9 mouse cellular contexts compared by ENCODE assay signal in genomic region chr15:77358320-77359040, GRCm38 (mm10). TPM values are rescaled to one million over a fixed set of nuclear protein-coding genes. Genes with fewer than 3 reads are reported as not detected.
DNase-seq lines count a peak whose midpoint lies in the region; ATAC-seq and TF ChIP-seq lines count a peak whose summit lies in the region.
"Had no signal": no experiment of that assay in that cellular context is flagged by ENCODE, and none has a peak within 500 bp of the region (broad histone marks: within the 10 kb centered on the region; RNA-seq: fewer than 3 reads in every experiment).

No protein-coding gene starts in this region.

- peak overlapping the region; percentile 59 for H3K4me3 ChIP-seq in ES-Bruce4 (ENCODE audit: low read depth, low read length)
- peak overlapping the region; percentile 34 for H3K4me3 ChIP-seq in forebrain, embryonic 15.5 days
- peak overlapping the region; percentile 53 for H3K4me3 ChIP-seq in layer of hippocampus, adult 2 months
- peak overlapping the region; percentile 55 for H3K4me3 ChIP-seq in lung, adult 2 months (replicated peaks; ENCODE audit: extremely low read depth, low read depth, low read length)
- peak overlapping the region; percentile 20 for H3K4me3 ChIP-seq in olfactory bulb, adult 2 months (ENCODE audit: insufficient read depth, low read depth, low read length)

- WGBS in forebrain, embryonic 15.5 days = 5% methylated on average over 29 of the region's 29 CpGs
- WGBS in lung, adult 2 months = 20% methylated on average over 29 of the region's 29 CpGs
- WGBS in olfactory bulb, adult 2 months = 13% methylated on average over 29 of the region's 29 CpGs

- H3K9me3 ChIP-seq in ES-Bruce4 (replicated peaks; ENCODE audit: control insufficient read depth, insufficient read depth, low read length, poor library complexity, severe bottlenecking) = no peaks in the 10 kb centered on the region
- H3K9me3 ChIP-seq in forebrain, embryonic 15.5 days = no peaks in the 10 kb centered on the region

- peak overlapping the region; percentile 27 for H3K9ac ChIP-seq in ES-Bruce4 (ENCODE audit: low read depth, poor library complexity, severe bottlenecking)
- peak overlapping the region; percentile 62 for H3K9ac ChIP-seq in forebrain, embryonic 15.5 days (replicated peaks)

- peak; percentile 99 for TF ChIP-seq CTCF in ES-Bruce4 (IDR thresholded peaks at IDR 0.05; ENCODE audit: low read depth, low read length)
- peak; percentile 98 for TF ChIP-seq CTCF in layer of hippocampus, adult 2 months (conservative IDR thresholded peaks at IDR 0.05)
- TF ChIP-seq CTCF in lung, adult 2 months (IDR thresholded peaks at IDR 0.05; ENCODE audit: insufficient read depth, low read length) = peak; percentile 98
- TF ChIP-seq CTCF in olfactory bulb, adult 2 months (IDR thresholded peaks at IDR 0.05; ENCODE audit: insufficient read depth, low read depth, low read length) = peak; percentile 90

- ATAC-seq in cerebellum, adult (ENCODE audit: insufficient number of reproducible peaks, low FRiP score, low TSS enrichment) = peak; percentile 72
- ATAC-seq in forebrain, embryonic 15.5 days (replicated peaks) = peak; percentile 76

- no peaks in the 10 kb centered on the region for H3K27me3 ChIP-seq in ES-Bruce4 (ENCODE audit: control insufficient read depth, insufficient read depth, low read length, poor library complexity, severe bottlenecking)
- H3K27me3 ChIP-seq in forebrain, embryonic 15.5 days = no peaks in the 10 kb centered on the region

- no peak for TF ChIP-seq POLR2A in ES-Bruce4 (IDR thresholded peaks at IDR 0.05; ENCODE audit: insufficient read depth, low read length)
- TF ChIP-seq POLR2A in lung, adult 2 months (IDR thresholded peaks at IDR 0.05; ENCODE audit: borderline replicate concordance, extremely low read depth, low read depth, low read length) = no peak
- no peak for TF ChIP-seq POLR2A in olfactory bulb, adult 2 months (IDR thresholded peaks at IDR 0.05; ENCODE audit: insufficient read depth, low read depth, low read length)

- peaks cover 16% of the 10 kb centered on the region for H3K4me1 ChIP-seq in ES-Bruce4 (ENCODE audit: control insufficient read depth, insufficient read depth, low read length)
- H3K4me1 ChIP-seq in forebrain, embryonic 15.5 days = peaks cover 52% of the 10 kb centered on the region
- H3K4me1 ChIP-seq in lung, adult 2 months (ENCODE audit: control insufficient read depth, insufficient read depth, low read length) = peaks cover 7% of the 10 kb centered on the region
- peaks cover 45% of the 10 kb centered on the region for H3K4me1 ChIP-seq in olfactory bulb, adult 2 months (ENCODE audit: control insufficient read depth, insufficient read depth, low read length)

- peak overlapping the region; percentile 88 for H3K27ac ChIP-seq in ES-Bruce4 (ENCODE audit: insufficient read depth, low read length)
- H3K27ac ChIP-seq in forebrain, embryonic 15.5 days (replicated peaks) = peak overlapping the region; percentile 64
- peak overlapping the region; percentile 89 for H3K27ac ChIP-seq in layer of hippocampus, adult 2 months
- no peak overlapping the region; the same call in 1 of the 2 replicates for H3K27ac ChIP-seq in olfactory bulb, adult 2 months (ENCODE audit: insufficient read depth, low read depth, low read length)
- H3K27ac ChIP-seq: macrophage had no signal

- H3K36me3 ChIP-seq in ES-Bruce4 (ENCODE audit: control insufficient read depth, insufficient read depth, low read length, poor library complexity, severe bottlenecking) = no peaks in the 10 kb centered on the region
- H3K36me3 ChIP-seq in forebrain, embryonic 15.5 days = no peaks in the 10 kb centered on the region

- peak overlapping the region; percentile 56 for H3K4me2 ChIP-seq in forebrain, embryonic 15.5 days (replicated peaks)

- DNase-seq in heart, postnatal 25 days (ENCODE audit: low spot score) = peak; percentile 79
- peak; percentile 80 to 88 for DNase-seq in layer of hippocampus, adult 2 months (ENCODE audit: low spot score in 2 of 2)
- DNase-seq in lung, adult 2 months = peak; percentile 83
- DNase-seq in thymus, adult 18-20 months = peak; percentile 23 to 37

- intact Hi-C loops in heart, postnatal 25 days (cut with DNase I) = loop anchor here (2.0 kb wide), 3 partner anchors 16 to 134 kb away; no protein-coding TSS in a partner anchor

- TF ChIP-seq EP300 in ES-Bruce4 (IDR thresholded peaks at IDR 0.05; ENCODE audit: insufficient read depth, low read depth, low read length) = peak; percentile 89

RNA-seq across cellular contexts. Expression of gene Apol7a, which starts 40.4 kb away (rescaled TPM):
- not detected in 2 replicates for polyA plus RNA-seq in ES-Bruce4 (2011; ENCODE audit: insufficient read depth, insufficient read length, low read depth, missing spikeins)
- polyA plus RNA-seq in forebrain, embryonic 15.5 days (2015; fragmentation: Nextera tagmentation; extraction: Ambion mirVana) = not detected in 2 replicates
- not detected for total RNA-seq in heart, postnatal 25 days (2021)
- not detected for total RNA-seq in layer of hippocampus, adult 2 months (2021)
- polyA plus RNA-seq in lung, adult 2 months (2012; rRNA removed) = 0.31 and 0.38 TPM in 2 replicates
- polyA plus RNA-seq in olfactory bulb, adult 2 months (2012; ENCODE audit: insufficient read depth, insufficient read length, low replicate concordance, missing spikeins) = not detected in 2 replicates
- polyA plus RNA-seq: macrophage had no signal

RNA-seq across cellular contexts. Expression of gene Rbfox2, which starts 51.7 kb away (rescaled TPM):
- 78.1 and 78.3 TPM in 2 replicates for polyA plus RNA-seq in ES-Bruce4 (2011; ENCODE audit: insufficient read depth, insufficient read length, low read depth, missing spikeins)
- 173 and 183 TPM in 2 replicates for polyA plus RNA-seq in forebrain, embryonic 15.5 days (2015; fragmentation: Nextera tagmentation; extraction: Ambion mirVana)
- total RNA-seq in heart, postnatal 25 days (2021) = 100 to 1,000 TPM; 111 to 117 TPM
- total RNA-seq in layer of hippocampus, adult 2 months (2021) = 100 to 1,000 TPM; 243 TPM
- 65.0 and 72.0 TPM in 2 replicates for polyA plus RNA-seq in lung, adult 2 months (2012; rRNA removed)
- 46.1 TPM in 1 of 2 replicates, not detected in the other for polyA plus RNA-seq in olfactory bulb, adult 2 months (2012; ENCODE audit: insufficient read depth, insufficient read length, low replicate concordance, missing spikeins)

RNA-seq across cellular contexts. Expression of gene Apol9a, which starts 52.5 kb away (rescaled TPM):
- polyA plus RNA-seq in ES-Bruce4 (2011; ENCODE audit: insufficient read depth, insufficient read length, low read depth, missing spikeins) = not detected in 2 replicates
- polyA plus RNA-seq in forebrain, embryonic 15.5 days (2015; fragmentation: Nextera tagmentation; extraction: Ambion mirVana) = 0.11 and 0.19 TPM in 2 replicates
- under 1 TPM in 1 of 2 experiments, not detected in 1; 0.28 TPM for total RNA-seq in heart, postnatal 25 days (2021)
- total RNA-seq in layer of hippocampus, adult 2 months (2021) = not detected
- 0.80 and 1.3 TPM in 2 replicates for polyA plus RNA-seq in lung, adult 2 months (2012; rRNA removed)
- polyA plus RNA-seq in olfactory bulb, adult 2 months (2012; ENCODE audit: insufficient read depth, insufficient read length, low replicate concordance, missing spikeins) = not detected in 2 replicates

Comparison
In these comparisons a context has a peak if more than half of its experiments do, and no peak if none do; other contexts are left out.
1. DNase-seq: peak in every context shown above with its lines; median percentile 84 in layer of hippocampus, adult 2 months; 83 in lung, adult 2 months; 79 in heart, postnatal 25 days; 30 in thymus, adult 18-20 months.